Mouse (Mus musculus) cerebellum, adult 18-20 months (tissue): ENCODE data around the gene Kif26a.

Source experiments
- DNase-seq, 2 experiments: peaks; one replicate each; pipeline ENCODE4 v3.0.0; 2021

Kif26a gene

DNA sequence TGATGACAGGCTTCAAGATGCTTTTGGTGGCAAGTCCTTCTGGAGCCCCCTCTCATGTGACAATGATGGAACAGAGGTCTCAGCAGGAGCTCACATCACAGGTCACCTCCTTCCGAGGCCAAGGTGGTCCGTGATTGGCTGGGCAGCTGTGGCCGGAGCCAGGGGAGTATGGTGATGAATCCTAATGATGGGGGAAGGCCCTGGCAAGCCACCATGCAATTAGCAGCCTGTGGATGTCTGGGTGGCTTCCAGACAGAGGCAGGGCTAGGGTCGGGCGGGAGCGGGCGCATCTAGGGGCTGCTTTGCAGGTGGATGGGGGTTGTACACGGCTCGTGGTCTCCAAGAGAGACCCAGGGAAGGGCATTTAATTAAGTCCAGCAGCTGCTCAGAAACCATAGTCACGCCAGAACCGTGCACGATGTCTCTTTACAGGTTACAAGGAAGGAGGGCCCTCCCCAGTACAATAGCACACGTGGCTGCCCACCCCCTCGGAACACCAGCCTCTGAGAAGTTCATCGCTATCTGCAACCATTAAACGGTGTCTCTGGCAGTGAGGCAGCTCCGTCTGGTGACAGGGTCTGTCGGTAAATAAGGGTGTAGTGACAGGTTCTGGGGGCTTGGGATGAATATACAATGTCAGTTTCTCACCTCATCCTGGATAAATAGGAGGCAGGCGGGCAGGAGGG, 75.9 kb downstream of the Kif26a start:
- DNase-seq: no peak

DNA sequence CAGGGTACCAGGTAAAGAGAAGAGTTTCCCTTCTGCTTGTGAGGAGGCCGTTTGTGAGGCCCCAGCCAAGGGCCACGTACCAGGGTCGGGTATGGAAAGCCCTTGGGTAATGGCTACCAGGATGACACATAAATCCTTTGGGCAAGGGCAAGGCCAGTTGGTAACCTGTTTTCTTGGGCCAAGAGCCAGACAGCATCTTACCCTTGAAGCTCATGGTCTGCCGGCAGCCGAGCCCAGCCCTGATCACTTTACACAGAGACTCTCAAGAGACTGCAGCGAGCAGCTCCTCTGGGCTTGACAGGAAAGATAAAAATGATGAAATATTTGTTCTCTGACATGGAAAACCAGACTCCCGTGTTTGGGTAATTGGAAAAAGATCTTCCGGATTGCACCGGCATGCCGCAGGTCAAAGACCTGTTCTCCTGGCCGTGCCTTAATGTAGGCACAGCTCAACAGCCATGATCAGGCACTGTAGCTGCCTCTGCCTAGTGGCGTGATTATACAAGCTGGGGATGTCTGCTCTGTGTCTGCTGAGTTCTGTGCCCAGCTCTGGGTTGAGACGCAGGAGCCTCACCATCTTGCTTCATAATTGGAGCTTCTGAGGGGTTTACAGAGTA, 77.8 kb downstream of the Kif26a start:
- no peak for DNase-seq

DNA sequence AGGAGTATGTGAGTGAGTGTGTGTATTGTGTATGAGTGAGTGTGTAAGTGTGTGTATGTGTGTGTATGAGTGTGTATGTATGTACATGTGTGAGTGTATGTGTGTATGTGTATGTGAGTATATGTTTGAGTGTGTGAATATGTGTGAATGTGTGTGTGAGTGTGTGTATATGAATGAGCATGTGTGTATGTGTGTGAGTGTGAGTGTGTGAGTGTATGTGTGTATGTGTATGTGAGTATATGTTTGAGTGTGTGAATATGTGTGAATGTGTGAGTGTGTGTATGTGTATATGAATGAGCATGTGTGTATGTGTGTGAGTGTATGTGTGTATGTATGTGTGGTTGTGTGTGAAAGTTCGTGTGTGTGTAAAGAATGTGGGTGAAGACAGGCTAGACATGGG, 80.2 kb downstream of the Kif26a start:
- no peak for DNase-seq

DNA sequence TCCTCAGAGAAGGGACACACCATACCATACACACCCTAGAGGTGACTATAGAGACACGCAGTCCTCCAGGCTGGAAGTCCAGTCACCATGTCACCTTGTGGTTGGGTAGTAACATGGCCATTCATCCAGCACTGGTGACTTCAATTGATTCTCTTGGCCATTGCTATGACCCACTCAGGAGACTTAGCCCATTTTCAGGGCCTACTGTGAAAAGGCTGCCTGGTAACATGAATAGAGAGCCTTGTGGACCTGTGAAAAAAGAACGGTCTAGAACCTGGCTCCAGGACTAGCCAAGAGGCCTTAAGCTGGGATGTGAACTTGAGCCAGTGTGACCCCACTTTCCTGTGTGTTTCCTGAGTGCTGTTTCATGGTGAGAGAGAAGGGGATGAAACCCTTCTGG, 80.6 kb downstream of the Kif26a start:
- DNase-seq: no peak

DNA sequence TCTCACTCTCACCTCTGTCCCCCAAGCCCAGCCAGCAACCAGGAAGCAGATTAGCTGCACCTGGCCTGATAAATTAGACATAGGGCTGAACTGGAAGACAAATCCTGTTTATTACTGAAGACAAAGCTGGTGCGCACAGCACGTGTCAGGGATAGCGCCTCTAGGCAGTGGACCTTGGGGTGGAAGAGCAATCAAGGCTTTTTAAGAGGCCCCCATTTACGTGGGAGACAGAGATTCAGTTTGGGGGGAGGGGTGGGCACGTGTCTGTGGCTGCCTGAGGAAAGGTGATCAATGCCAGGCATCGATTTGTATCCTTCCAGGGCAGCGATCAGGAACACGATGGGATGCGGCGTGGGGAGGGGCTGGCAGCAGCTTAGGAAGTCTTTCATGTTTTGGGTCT, 83.1 kb downstream of the Kif26a start:
- no peak for DNase-seq

DNA sequence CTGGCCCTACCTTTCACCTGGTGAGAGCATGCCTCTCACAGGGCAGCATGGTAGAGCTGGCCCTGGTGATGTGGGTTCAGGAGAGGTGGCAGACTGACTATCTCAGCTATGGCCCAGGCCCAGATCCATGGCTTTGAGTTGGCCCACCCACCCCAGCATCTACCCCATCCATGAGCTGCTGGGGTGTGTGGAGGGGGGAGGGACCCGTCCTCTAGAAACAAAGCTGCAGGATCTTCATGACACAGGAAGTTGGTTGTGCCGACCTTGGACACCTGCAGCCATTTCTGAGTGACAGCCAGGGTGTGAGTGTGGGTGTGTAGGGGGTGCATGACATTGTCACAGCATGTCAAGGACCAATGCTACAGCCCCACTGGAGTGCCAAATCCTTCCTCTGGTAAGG, 84.2 kb downstream of the Kif26a start:
- DNase-seq: no peak
